Mouse (Mus musculus): Measurements from ENCODE around the gene Nup62cl.

Gene Nup62cl

DNA sequence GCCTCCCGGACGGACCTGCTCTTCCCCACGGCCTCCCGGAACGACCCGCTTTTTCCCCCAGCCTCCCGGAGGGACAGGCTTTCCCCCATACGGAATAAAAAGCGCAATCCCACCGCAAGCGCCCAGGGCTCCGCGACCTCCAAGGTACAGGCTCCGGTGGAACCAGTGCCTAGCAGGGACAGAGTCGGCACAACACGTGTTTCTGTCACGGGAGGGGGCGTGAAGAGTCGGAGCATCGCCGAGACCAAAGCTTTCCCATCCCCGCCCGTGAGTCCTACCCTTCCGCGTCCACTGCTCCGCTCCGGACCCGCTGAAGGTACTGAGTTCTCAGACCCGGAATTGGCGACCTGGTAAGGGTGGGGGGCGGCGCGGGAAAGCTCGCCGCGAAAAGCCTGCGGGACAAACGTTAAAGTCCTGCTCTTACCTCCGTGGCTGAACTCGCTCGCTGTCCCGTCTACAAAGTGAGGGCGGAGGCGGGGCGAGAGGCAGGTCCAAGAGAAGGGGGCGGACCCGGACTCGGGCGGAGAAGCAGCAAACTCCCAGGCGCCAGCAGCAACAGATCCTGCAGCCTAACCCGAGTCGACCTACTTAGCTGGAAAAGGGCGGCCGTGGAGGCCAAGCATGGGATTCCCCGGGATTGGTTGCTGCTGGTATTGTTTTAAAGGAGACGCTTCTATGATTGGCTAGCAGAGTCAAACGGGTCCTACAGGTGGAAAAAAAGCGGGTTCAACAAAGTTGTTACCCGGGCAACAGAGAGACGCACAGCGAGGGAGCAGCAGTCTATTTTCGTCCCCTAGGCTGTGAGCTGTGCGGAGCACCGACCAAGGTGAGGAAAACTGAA lies at the start of gene Nup62cl, which contains the start of gene Pih1h3b:
TSS of gene Nup62cl (minus strand) at position 578 of the 841 bp plus-strand sequence.
TSS of gene Pih1h3b (plus strand) at position 745 of the 841 bp plus-strand sequence.
- CTCF ChIA-PET, result no interaction called here

- CTCF ChIA-PET, result no interaction called here
Observed at GRCm38 (mm10) chrX:140094066-140094465, 31.6 kb upstream of the Nup62cl start.

- CTCF ChIA-PET, result no interaction called here
Observed at GRCm38 (mm10) chrX:140082535-140082934, 20.0 kb upstream of the Nup62cl start.

GRCm38 (mm10) chrX:140060886-140061874 lies 1.3 kb downstream of the Nup62cl start:
- CTCF ChIA-PET, result no interaction called here

DNA sequence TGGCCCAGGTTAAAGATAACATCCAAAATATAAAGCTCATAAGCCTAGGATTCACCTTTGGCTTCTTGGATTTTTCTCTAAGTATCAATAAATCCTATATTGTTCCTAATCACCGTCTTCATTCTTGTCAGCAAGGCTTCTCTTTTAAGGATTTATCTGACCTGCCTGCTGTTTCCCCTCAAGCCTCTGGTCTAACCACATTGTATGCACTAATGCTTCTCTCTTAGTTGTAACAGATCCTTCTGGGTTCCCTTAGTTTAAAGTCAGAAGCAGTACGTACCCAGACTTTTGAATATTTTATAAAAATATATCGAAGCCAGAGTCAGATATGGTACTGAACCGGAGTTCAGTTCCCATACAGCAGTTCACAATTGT lies 63.8 kb downstream of the Nup62cl start:
- CTCF ChIA-PET, result no interaction called here

DNA sequence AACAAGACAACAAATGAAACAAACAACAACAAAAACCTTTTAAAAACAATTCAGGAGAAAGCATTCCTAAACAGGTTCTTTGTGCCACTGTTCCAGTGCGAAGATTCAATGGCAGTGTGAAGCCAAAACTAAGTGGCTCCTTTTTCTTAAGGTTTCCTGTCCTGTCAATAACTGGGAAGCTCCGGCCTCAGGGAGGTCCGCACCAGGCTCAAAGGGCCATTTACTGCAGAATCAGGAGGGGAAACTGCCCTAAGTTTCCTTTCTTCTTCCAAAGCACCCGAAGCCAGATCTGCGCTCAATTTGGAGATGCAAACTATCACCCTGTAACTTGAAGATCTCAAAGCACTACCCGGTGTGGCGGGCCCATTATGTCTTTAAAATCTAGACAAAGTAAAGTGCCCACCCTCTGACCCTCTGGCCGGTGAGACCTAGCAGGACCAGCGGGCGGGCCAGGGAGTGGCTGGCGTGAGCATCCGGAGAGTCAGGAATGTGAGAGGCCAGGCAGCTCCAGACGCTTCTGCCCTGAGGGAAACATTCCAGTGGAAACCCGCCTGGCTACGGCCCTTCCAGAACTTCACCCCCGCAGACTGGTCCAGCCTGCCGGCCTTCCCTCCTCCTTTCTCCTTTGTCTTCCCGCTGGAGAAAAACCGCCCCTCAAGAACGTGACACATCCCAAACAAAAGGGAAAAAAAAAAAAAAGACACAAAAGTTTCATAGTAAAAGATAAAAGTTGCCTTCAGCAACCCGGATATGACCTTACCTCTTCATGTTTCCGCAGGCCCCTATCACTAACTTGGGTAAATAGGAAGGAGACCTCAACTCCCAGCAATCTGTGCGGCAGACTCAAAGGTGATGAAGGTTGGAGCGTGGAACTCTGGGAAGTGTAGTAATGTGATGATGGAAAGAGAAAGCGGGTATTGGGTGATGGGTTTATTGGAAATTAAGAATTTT lies 64.5 kb downstream of the Nup62cl start, which contains the start of gene Rbm41:
TSS of gene Rbm41 (minus strand) at position 856 of the 951 bp plus-strand sequence.
- CTCF ChIA-PET, result no interaction called here

- CTCF ChIA-PET, result no interaction called here
Observed at GRCm38 (mm10) chrX:139982115-139982514, 80.4 kb downstream of the Nup62cl start.
